Mouse (Mus musculus) stomach, postnatal 0 days (tissue): ENCODE results near the gene Vrtn.

Source experiments
- CTCF ChIP-seq: IDR thresholded peaks from 2 replicates; pipeline ENCODE4 v1.5.1; 2016; ENCODE audit warnings: antibody characterized with exemption, low read depth, mild to moderate bottlenecking, moderate library complexity
- EP300 ChIP-seq: optimal IDR thresholded peaks from 2 replicates; pipeline ENCODE3; 2016; ENCODE audit warnings: antibody characterized with exemption

- TF ChIP-seq EP300 (no peak), CTCF (no peak)
Observed at GRCm38 (mm10) chr12:84674666-84675526, 34.1 kb downstream of the Vrtn start.
